Mouse (Mus musculus) T-helper 17 cell (primary cell): ENCODE results near the gene Asprv1.

Experiments
- in situ Hi-C, 2 experiments: fragments of 300-600 bp; cut with MboI, MseI; formaldehyde crosslinking; loops; 1 replicate in 1 of 2; 2 replicates in 1 of 2; pipeline ENCODE4 v1.15.1; 2025; ENCODE audit warnings: high pct_unique_total_duplicates in 2 of 2

Asprv1 gene

DNA sequence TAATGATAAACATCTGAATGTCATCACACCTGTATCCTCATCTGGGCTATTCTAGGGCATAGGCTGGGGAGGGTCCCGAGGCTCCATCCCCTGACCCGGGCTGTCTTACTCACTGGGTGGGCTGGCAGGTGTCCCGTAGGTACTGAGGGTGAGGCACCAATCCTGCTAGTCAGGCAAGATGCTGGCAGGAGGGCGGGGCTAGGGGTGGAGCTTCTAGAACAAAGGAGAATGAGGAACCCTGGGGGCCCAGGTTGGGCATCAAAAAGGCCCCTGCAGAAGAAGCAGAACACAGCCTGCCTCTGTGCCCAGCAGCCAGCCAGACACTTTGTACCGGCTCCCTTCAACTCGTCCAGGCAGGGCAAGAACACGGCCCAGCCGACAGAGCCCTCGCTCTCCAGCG, at the start of gene Asprv1:
Gene Asprv1, plus strand, starts transcription at position 219 of the 400 bp plus-strand sequence.
- in situ Hi-C loops = no loop called here

DNA sequence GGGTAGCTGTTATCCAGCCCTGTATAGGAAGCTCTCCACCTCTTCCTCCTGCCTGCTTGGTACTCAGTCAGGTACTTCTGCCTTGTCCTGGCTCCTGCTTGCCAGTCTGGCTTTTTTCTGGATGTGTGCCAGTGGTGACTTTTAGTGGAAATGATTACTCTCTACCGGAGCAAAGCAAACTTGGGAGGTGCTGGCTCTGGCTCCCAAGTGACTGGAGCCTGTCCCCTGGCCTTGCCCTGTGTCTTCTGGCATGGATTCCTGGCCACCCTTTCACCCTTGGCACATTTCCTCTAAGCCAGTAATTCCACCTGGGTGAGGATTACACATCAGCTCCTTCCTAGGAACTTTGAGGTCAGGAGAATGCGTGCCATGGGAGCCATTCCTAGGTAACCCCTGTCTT, 49.6 kb upstream of the Asprv1 start:
- in situ Hi-C loops = no loop called here

DNA sequence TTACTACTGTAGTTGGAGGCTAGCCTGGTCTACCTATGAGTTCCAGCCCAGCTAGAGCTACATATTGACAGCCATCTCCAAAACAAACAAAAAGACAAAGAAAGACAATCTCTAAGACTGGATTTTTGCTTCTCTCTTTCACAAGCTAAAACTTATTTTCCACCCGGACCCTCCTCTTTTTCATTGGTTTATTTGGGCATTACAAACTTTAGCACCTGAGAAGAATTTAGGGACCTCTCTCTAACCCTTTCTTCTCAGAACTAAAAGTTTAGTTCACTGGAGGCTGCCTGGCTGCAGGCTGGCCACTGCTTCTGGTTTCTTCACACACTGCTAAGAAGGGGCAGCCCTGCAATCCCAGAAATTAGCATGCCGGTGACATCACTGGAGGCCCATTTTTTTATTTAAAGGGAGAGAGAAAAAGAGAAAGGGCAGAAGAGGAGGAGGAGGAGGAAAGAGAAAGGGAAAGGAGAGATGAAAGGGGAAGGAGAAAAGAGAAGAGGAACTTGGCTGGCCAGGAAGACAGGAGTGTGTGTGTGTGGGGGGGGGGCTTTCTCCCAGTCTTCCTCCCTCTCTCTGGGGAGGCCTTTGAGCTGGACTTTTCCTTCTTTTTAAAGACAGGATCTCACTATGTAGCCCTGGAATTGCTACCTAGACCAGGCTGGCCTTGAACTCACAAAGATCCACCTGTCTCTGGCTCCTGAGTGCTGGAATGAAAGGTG, 48.7 kb upstream of the Asprv1 start:
- in situ Hi-C loops = no loop called here

DNA sequence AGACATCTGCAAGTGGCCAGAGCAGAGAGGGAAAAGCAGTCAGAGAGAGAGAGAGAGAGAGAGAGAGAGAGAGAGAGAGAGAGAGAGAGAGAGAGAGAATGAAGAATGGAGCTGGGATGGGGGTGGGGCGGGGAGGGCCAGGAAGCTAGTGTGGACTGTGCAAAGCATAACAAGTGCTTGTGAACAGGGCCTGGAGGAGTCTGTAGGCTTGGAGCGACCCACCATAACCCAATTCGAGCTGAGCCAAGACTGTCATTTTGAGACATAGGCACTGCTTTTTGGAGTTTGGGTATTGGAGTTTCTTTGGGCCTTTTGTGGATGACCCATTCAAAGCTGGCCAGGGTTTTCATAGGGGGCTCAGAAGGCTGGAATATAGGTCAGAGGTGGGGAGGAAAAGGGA, 48.0 kb upstream of the Asprv1 start:
- in situ Hi-C loops = no loop called here

DNA sequence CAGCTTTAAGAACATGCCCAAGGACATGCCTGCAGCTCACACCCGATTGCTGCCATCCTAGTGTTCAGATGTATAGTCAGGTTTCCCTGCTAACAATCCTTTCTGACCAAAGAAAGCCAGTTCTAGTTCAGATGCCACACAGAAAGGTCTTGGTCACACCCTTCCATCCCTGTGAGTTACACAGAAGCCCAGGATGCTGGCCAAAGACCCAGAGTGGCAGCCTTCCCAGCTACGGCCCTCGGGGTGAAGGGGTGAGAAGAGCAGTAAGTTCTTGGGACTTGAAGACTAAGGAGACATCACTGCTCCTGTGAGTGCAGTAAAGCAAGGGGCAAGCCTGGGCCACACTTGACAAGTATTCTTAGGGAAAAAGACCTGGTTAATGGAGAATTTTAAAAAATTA, 44.8 kb upstream of the Asprv1 start:
- in situ Hi-C loops = no loop called here

DNA sequence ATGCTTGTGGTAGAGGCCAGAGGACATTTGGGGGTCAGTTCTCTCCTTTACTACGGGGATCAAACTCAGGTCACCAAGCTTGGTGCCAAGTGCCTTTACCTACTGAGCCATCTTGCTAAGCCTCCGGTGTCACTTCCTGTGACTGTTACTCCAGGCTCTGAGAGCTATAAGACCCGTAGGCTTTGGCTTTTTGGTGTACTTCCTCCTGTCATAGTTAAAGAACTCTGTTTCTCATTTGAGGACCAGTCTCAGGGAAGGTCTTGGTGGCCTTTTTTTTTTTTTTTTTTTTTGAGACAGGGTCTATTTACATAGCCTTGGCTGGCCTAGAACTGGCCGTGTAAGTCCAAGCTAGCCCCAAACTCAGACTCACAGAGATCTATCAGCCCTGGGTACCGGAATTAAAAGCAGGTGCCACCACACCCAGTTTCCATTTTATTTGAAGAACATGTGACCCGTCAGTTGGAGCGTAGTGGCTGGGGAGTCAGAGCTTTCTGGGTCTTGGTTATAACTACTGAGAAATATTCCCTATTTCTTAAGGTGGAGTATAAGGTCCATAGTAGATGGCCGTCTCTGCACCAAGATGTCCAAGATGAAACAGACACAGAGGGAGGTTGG, 44.3 kb upstream of the Asprv1 start:
- in situ Hi-C loops = no loop called here

DNA sequence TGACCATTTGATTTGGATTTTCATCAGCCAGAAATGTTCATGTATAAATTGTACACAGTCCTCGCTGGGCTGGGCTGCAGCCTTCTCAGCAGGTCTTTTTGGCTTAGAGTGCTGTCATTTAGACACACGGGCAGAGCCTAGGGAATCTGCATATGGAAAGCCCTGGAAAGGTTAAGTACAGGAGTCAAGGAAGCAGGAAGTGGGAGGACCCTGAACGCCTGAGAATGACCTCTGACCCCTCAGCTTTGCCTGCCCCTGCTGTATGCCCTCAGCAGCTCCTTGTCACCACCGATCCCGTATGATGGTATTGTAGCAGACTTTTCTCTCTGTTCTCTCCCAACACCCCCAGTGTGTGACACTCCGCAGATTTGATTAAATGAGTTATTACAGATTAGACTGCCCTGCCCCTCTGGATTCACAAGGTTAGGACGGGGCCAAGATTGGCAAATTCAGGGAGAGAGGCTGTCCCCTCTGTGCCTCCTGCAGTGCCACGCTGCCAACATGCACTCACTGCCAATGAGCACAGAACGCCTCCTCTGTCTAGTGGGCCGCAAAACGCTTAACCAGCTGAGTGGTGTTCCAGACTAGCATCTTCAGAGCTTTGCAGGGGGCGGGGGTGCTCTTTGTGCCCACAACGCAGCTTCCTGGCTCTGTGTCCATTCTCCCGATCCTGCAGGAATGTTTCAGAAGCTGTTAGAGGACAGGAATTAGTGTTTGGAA, 43.5 kb upstream of the Asprv1 start:
- in situ Hi-C loops = no loop called here

DNA sequence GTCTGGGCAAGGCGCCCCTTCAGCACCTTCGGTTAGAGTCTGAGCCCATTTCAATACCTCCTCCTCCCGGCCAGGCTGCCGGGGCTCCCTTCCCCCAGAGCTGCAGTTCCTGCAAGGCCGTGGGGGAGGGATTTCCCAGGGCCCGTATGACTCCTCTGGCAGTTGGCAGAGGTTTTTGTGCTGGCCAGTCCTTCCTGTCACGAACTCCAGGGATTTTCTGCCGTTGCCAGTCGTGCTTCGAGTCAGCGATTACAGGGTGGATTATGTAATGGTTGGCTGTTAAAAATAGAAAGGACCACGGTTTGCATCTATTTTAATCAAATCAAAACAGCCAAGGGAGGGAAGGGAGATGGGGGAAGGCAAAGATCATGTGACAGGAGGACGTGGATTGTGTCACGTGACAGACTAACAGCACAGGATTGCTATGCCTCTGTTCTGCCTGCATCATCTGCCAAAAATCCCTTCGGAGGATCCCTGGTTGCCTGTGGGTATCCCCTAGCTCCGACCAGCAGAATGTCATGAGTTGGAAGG, 42.8 kb upstream of the Asprv1 start:
- in situ Hi-C loops = no loop called here

DNA sequence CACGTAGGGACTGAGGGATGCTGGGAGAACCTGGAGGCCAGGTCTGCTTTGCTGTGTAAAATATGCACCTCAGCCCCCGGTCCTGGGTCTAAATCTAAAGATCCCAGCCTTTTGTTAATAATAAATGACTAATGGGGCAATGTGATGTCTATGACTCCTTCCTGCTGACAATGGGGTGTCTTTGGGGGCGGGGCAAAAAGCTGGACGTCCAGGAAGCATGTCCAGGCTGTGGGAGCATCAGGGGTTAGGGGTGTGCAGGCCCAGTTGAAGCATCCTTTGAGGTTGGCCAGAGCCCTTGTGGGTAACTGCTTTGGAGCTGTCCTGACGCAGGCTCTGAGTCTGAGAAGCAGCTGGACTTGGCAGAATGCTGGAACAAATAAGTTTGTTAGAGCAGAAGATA, 41.9 kb upstream of the Asprv1 start:
- in situ Hi-C loops = no loop called here

DNA sequence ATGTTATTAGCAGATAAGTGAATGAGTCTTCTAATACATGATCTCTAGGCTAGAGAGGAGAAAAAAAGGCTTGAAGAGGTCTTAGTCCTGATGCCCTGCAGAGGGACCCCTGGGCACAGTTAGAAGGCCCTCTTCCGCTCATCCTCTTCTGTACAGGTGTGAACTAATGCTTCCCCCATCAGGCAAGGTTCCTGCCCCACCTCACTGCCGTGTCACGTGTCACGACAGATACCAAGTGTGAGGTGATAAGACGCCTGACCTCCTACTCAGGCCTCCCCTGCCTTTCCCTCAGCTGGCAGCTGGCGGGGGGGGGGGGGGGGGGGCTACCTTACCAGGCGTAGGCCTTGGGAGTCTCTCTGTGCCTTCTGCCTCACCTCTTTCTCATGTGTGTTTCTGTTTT, 39.5 kb upstream of the Asprv1 start:
- in situ Hi-C loops = no loop called here

DNA sequence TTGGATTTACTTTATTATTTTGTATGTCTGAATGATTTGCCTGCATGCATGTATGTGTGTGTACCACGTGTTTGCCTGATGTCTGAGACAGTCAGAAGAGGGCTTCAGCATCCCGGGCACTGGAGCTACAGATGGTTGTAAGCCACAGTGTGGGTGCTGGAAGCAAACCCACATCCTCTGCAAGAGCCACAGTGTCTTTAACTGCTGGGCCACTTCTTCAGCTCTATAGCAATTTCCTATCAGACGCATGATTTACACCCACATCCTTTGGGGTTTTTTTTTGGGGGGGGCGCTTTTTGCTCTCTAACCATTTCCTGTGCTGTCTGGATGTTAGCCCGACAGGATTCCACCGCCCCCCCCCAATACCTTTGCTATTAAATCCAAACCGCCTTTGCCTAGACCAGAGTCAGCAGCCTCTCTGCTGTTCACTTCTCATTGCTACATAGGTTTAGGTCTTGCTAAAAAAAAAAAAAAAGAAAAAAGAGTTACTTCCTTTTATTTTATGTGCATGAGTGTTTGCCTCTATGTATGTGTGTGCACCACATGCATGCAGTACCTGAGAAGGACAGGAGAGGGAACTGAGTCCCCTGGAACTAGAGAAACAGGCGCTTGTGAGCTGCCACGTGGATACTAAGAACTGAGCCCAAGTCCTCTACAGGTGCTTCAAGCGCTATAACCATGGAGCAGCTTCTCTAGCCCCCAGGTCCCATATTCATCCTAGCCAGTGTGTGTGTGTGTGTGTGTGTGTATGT, 34.6 kb upstream of the Asprv1 start:
- in situ Hi-C loops = no loop called here

DNA sequence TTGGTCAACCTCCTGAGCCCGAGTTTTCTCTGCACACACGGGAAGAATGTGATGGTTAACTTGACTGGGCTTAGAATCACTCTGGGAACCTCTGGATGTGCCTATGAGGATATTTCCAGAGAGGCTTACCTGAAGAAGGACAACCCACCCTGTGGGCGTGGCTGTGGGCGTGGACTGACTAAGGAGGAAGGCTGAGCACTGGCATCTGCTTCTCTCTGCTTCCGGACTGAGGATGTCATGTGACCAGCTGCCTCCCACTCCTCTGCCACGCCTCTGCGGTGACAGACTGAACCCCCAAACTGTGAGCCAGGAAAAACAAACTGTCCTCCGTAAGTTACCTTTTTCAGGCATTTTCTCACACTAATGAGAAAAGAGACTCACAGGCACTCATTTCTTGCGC, 33.3 kb upstream of the Asprv1 start:
- in situ Hi-C loops = no loop called here

DNA sequence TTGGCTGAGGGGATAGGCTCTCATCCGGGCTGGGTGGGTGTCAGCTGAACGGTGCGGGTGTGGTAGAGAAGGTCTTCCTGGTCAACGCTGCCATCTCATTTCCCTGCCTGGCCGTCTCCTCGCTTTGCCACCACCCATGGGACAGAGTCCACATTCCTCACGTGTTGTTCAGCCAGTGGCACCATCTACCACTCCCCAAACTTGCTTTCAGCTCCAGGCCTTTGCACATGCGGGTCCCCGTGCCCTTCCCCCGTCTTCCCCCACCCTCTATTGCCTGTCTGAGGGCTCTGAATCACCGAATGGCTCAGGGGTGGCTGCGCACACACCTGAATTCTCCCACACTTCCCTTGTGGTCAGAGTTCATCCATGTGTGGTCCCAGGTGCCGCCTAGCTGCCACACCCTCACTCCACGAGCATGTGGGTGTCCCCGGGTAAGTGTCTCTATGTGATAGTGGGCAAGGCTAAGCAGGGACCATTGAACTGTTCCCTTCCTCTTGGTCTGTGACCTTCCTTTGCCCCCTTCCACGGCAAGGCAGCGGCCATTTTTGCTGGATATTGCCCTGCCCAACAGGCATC, 32.0 kb upstream of the Asprv1 start:
- in situ Hi-C loops = no loop called here

DNA sequence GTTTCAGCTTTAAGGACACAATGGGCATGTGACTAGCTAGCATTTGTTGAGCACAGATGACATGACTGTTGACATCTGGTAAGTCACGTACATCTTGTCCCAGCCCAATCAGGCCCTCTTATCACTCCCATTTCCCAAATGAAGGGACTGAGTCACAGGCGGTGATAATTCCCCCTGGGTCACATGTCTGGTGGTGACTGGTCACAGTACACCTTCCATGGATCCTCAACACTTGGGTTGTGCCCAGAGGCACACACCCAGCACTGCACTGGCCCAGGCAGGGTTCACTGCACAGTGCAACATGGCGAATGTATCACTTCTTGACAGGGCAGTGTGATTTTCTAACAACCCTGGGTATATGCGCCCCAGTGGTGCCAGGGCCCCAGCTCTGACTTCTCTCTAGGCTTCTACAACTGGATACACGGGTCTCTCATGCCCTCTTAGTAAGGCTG, 29.2 kb upstream of the Asprv1 start:
- in situ Hi-C loops = no loop called here

DNA sequence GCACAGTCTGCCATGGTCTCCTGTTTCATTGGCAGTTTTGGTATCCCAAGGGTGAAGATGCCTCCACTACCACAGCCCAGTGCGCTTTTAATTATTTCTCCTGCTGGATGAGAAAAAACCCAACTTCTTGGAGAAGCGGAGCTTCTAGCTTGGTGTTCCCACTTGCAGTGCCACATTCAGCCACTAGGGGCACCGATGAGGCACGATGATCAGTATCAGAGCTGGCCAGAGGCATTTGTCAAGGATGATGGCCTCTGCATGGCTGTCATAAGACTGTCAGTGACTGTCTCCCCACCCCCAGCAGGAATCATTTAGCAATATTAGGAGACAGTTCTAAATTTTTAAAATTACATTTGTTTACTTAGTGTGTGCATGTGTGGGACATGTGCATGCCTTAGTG, 28.8 kb upstream of the Asprv1 start:
- in situ Hi-C loops = no loop called here

DNA sequence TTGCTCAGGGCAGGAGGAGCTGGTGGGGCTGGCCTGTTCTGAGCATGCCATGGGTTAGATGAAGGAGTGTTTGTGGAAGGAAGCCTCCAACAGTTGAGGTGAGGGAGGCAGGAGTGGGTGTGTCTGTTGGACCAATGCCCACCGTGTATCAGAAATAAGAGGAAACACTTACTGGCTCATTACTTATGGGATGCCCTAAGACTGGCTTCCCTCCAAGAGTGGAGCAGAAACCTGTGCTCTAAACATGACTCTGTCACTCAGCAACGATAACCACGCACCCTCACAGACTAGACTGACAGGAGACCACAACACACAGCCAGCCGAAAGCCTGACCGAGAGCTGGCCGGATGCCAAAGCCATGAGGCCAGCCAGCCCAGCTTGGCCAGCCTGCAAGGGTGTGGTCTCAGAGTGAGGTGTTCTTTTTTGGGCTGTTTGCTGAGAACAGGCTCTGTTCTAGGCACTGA, 28.0 kb upstream of the Asprv1 start:
- in situ Hi-C loops = loop anchor here in 1 of 2 experiments (5.0 kb wide), 1 partner anchor 62 kb away; no protein-coding TSS in a partner anchor

DNA sequence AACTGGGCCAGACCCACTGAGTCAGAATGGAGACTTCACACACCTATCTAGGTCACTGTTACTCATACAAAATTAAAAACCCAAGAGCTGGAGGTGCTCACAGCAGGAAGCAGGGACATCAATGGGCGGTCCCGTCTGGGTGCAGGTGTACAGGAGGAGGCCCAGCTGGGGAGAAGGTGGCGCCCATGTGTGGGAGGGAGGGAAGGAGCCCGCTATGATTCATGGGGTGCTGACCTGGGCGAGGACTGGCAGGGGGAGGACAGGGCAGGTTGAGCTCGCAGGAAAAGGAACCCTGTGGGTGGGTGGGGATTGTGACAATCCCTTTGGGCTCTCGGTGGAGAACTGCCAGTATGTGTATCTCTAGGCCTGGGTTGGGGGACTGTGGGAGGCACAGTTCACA, 22.7 kb upstream of the Asprv1 start:
- in situ Hi-C loops = no loop called here

DNA sequence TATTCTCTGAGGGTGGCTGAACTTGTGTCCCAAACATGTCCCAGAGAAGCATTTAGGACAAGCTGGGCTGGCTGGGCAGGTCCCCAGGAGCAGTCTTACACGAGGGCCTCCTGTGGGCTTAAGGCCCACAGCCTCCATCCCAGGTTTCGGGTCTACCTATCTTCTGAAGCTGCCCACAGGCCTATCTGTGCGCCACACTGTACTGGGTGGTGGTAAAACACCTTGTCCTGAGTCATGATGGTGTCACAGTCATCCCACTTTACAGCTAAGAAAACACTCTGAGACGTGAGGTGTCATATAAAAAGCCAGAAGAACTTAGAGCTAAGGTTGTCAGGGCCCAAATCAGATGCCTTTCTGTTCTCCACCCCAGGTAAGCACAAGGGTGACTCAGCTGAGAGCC, 21.7 kb upstream of the Asprv1 start:
- in situ Hi-C loops = no loop called here

DNA sequence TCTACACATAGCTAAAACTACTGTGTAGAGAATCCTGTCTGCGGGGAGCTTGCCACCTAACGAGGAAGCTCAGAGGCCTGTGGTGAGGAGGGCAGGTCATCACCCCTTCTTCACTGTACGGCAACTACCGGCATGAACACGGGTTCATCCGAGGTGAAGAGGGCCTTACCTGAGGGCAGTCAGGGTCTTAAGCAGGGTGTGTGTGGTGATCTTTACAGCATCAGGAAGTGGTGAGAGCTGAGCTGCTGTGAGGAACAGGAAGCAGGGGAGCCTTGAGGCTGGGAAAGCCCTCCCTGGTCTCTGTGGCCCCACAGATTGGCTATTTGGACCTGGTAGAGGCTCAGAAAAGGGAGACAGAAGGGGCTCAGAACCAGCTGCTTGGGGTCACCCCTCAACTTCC, 20.5 kb upstream of the Asprv1 start:
- in situ Hi-C loops = no loop called here

DNA sequence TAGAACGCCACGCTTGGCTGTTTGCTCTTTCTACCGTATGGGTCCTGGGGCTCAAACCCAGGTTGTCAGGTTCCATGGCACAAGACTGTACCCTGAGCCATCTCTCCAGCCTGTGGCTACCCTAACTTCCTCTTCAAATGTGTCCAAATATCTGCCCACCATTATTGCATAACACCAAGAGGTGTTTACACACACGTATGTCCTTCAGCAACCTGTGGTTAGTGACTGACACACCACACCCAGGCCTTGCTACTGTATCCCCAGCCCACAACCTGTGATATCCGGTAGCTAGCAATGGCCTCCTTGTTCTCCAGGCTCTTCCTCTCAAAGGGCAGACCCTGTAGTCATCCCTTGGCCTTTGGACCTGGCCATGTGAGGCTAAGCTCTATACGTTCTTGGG, 18.7 kb upstream of the Asprv1 start:
- in situ Hi-C loops = no loop called here

DNA sequence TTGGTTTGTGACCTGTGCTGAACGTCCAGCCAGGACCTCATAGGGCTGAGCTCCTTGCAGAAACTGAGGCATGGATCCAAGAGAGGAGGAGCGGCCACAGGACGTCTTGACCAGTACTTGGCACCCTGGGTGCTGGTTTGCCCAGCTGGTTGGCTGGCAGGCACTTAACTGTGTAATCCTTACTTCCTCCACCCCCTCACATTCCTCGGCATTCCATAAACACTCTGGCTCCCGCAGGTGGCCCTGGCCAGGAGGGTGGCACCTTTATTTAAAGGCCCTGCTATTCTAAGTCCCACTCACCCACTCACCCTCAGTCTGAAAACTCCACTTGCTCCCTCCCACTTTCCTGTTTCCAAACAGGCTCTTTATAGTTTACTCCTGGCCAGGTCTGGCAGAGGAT, 17.2 kb upstream of the Asprv1 start:
- in situ Hi-C loops = no loop called here
